Mouse (Mus musculus) effector memory CD4-positive, alpha-beta T cell, adult 7 months (primary cell): ENCODE measurements around the gene Hmga1b. TPM values are rescaled to one million over a fixed set of nuclear protein-coding genes. Genes with fewer than 3 reads are reported as not detected.

Experiments
- polyA plus RNA-seq: library from polyadenylated mRNA; unstranded; fragments of 100-300 nt; shearing (Covaris generic); gene quantifications from one replicate; pipeline ENCODE4 v1.2.1, GENCODE M21; 2017

Gene Hmga1b
- 9.5 TPM for polyA plus RNA-seq

GRCm38 (mm10) chr11:120762672-120763041 lies at the start of gene Hmga1b:
TSS of gene Hmga1b (plus strand) at chr11:120762794.

GRCm38 (mm10) chr11:120713580-120714518 lies 48.7 kb upstream of the Hmga1b start, which contains the start of the genes Cenpx and Lrrc45:
TSS of gene Cenpx (minus strand) at chr11:120713738.
TSS of gene Lrrc45 (plus strand) at chr11:120713925.

GRCm38 (mm10) chr11:120721124-120722066 lies 41.2 kb upstream of the Hmga1b start, which contains the start of gene Rac3:
TSS of gene Rac3 (plus strand) at chr11:120721470.

GRCm38 (mm10) chr11:120727169-120727527 lies 35.4 kb upstream of the Hmga1b start, which contains the start of gene Dcxr:
TSS of gene Dcxr (minus strand) at chr11:120727281.

GRCm38 (mm10) chr11:120731858-120732680 lies 30.5 kb upstream of the Hmga1b start, which contains the start of gene Cbr2:
TSS of gene Cbr2 (minus strand) at chr11:120732114.

GRCm38 (mm10) chr11:120784064-120784791 lies 21.6 kb downstream of the Hmga1b start, which contains the start of the genes Rfng and Gps1:
TSS of gene Rfng (minus strand) at chr11:120784207.
TSS of gene Gps1 (plus strand) at chr11:120784272.

GRCm38 (mm10) chr11:120795756-120796613 lies 33.4 kb downstream of the Hmga1b start, which contains the start of gene Dus1l:
TSS of gene Dus1l (minus strand) at chr11:120796403.

Other genes with a start within 250 kb of the Hmga1b start
- not detected for gene Gcgr, start 232.1 kb upstream of the Hmga1b start, polyA plus RNA-seq
- 59.6 TPM for gene Mcrip1, start 213.1 kb upstream of the Hmga1b start, polyA plus RNA-seq
- gene Ppp1r27, start 211.7 kb upstream of the Hmga1b start, polyA plus RNA-seq = not detected
- 172 TPM for gene P4hb, start 189.5 kb upstream of the Hmga1b start, polyA plus RNA-seq
- 768 TPM for gene Arhgdia, start 181.2 kb upstream of the Hmga1b start, polyA plus RNA-seq
- 279 TPM for gene Alyref, start 164.4 kb upstream of the Hmga1b start, polyA plus RNA-seq
- 67.7 TPM for gene Anapc11, start 164.4 kb upstream of the Hmga1b start, polyA plus RNA-seq
- not detected for gene Npb, start 154.3 kb upstream of the Hmga1b start, polyA plus RNA-seq
- gene Pcyt2, start 144.9 kb upstream of the Hmga1b start, polyA plus RNA-seq = 135 TPM
- gene Sirt7, start 137.6 kb upstream of the Hmga1b start, polyA plus RNA-seq = 155 TPM
- gene Mafg, start 129.2 kb upstream of the Hmga1b start, polyA plus RNA-seq = 31.8 TPM
- 0.44 TPM for gene Pycr1, start 119.0 kb upstream of the Hmga1b start, polyA plus RNA-seq
- not detected for gene Myadml2, start 114.6 kb upstream of the Hmga1b start, polyA plus RNA-seq
- not detected for gene Notum, start 101.6 kb upstream of the Hmga1b start, polyA plus RNA-seq
- 111 TPM for gene Aspscr1, start 89.8 kb upstream of the Hmga1b start, polyA plus RNA-seq
- gene Cenpx, start 49.1 kb upstream of the Hmga1b start, polyA plus RNA-seq = 85.8 TPM
- 52.6 TPM for gene Lrrc45, start 48.9 kb upstream of the Hmga1b start, polyA plus RNA-seq
- not detected for gene Rac3, start 41.3 kb upstream of the Hmga1b start, polyA plus RNA-seq
- 5.4 TPM for gene Dcxr, start 35.5 kb upstream of the Hmga1b start, polyA plus RNA-seq
- gene Cbr2, start 30.7 kb upstream of the Hmga1b start, polyA plus RNA-seq = not detected
- gene Rfng, start 21.4 kb downstream of the Hmga1b start, polyA plus RNA-seq = 29.1 TPM
- gene Gps1, start 21.5 kb downstream of the Hmga1b start, polyA plus RNA-seq = 70.8 TPM
- 42.8 TPM for gene Dus1l, start 33.6 kb downstream of the Hmga1b start, polyA plus RNA-seq
- 39.2 TPM for gene Fasn, start 61.8 kb downstream of the Hmga1b start, polyA plus RNA-seq
- gene Ccdc57, start 170.1 kb downstream of the Hmga1b start, polyA plus RNA-seq = not detected
- 7.9 TPM for gene Slc16a3, start 185.7 kb downstream of the Hmga1b start, polyA plus RNA-seq
- 216 TPM for gene Csnk1d, start 228.5 kb downstream of the Hmga1b start, polyA plus RNA-seq